Mouse (Mus musculus) intestine, embryonic 14.5 days (tissue): ENCODE results near the gene Nos1ap. TPM values are rescaled to one million over a fixed set of nuclear protein-coding genes. Genes with fewer than 3 reads are reported as not detected.
A peak's percentile ranks its signal among the peaks of the same experiment; 100 is the strongest.

Source experiments
- ATAC-seq: fragments of 200-750 bp; cut with Nextera tagmentation; replicated peaks from 2 replicates; pipeline ENCODE4 v1.8.0; 2017; ENCODE audit warnings: low read depth, moderate number of reproducible peaks, moderate TSS enrichment, moderate library complexity; ENCODE audit not compliant: low FRiP score, low TSS enrichment
- DNase-seq: peaks from one replicate; pipeline ENCODE4 v3.0.0-alpha.2; 2018; ENCODE audit warnings: low spot score
- H3K27ac ChIP-seq: fragments of 300-500 bp; sonication (generic); 2 replicates; pipeline ENCODE4 v1.5.1; 2014; ENCODE audit warnings: low read depth, mild to moderate bottlenecking, control low read depth
- H3K27me3 ChIP-seq: fragments of 300-500 bp; sonication (generic); replicated peaks from 2 replicates; pipeline ENCODE4 v1.6.1; 2014; ENCODE audit warnings: low read length, control low read depth; ENCODE audit not compliant: control insufficient read depth, insufficient read depth
- H3K36me3 ChIP-seq: fragments of 300-500 bp; sonication (generic); 2 replicates; pipeline ENCODE4 v1.6.1; 2014; ENCODE audit warnings: low read length, control low read depth; ENCODE audit not compliant: control insufficient read depth, insufficient read depth
- H3K4me1 ChIP-seq: fragments of 300-500 bp; sonication (generic); replicated peaks from 2 replicates; pipeline ENCODE4 v1.6.1; 2014; ENCODE audit warnings: low read length, control low read depth, mixed read lengths; ENCODE audit not compliant: control insufficient read depth, insufficient read depth
- H3K4me2 ChIP-seq: fragments of 300-500 bp; sonication (generic); 2 replicates; pipeline ENCODE4 v1.6.1; 2014; ENCODE audit warnings: low read length
- H3K4me3 ChIP-seq: fragments of 300-500 bp; sonication (generic); 2 replicates; pipeline ENCODE4 v1.5.1; 2014; ENCODE audit warnings: low read depth, low read length, control low read depth, mixed read lengths
- H3K9ac ChIP-seq: fragments of 300-500 bp; sonication (generic); 2 replicates; pipeline ENCODE4 v1.6.1; 2014; ENCODE audit warnings: mild to moderate bottlenecking, low read length
- H3K9me3 ChIP-seq: fragments of 300-500 bp; sonication (generic); 2 replicates; pipeline ENCODE4 v1.6.1; 2016; ENCODE audit warnings: low read length, control low read depth; ENCODE audit not compliant: control insufficient read depth
- WGBS: fragments of 180-500 bp; shearing (Covaris S2); extraction: QIAGEN DNeasy Blood & Tissue Kit; methylation state at CpG from one replicate; pipeline ENCODE4 v1.1.7; 2014; 5-methylcytosine and 5-hydroxymethylcytosine counted together
- polyA plus RNA-seq: library from polyadenylated mRNA; unstranded; fragments of >200 nt; fragmentation: Nextera tagmentation; extraction: Ambion mirVana; gene quantifications from 2 replicates; pipeline ENCODE4 v1.2.1, GENCODE M21; 2014

Nos1ap gene
- polyA plus RNA-seq, 1 experiment from 2014 or later: 12.1 TPM

- H3K4me3 ChIP-seq: no peak overlapping the region
- no peak overlapping the region for H3K27ac ChIP-seq
- H3K4me2 ChIP-seq: no peak overlapping the region
- 0 out of 2 replicates have a peak, but pooled peaks cover 6% of the 10 kb centered on the region for H3K4me1 ChIP-seq
- no peaks in the 10 kb centered on the region for H3K9me3 ChIP-seq
- 56% methylated on average over 14 of the region's 14 CpGs for WGBS
- H3K36me3 ChIP-seq: no peaks in the 10 kb centered on the region
- no peaks in the 10 kb centered on the region for H3K27me3 ChIP-seq
- peak; percentile 58 for DNase-seq
- no peak overlapping the region for H3K9ac ChIP-seq
- ATAC-seq: peak; percentile 55; the same call in 1 of the 2 replicates
Measured at GRCm38 (mm10) chr1:170392771-170393728, 196.6 kb downstream of the Nos1ap start.

- no peaks in the 10 kb centered on the region for H3K9me3 ChIP-seq
- H3K27me3 ChIP-seq: no peaks in the 10 kb centered on the region
- no peak overlapping the region for H3K27ac ChIP-seq
- WGBS: 60% methylated on average over 12 of the region's 12 CpGs
- H3K4me1 ChIP-seq: no peaks in the 10 kb centered on the region
- ATAC-seq: no peak
- DNase-seq: no peak
- no peak overlapping the region for H3K4me2 ChIP-seq
- H3K9ac ChIP-seq: no peak overlapping the region
- no peaks in the 10 kb centered on the region for H3K36me3 ChIP-seq
- H3K4me3 ChIP-seq: no peak overlapping the region
Measured at GRCm38 (mm10) chr1:170387180-170387912, 202.3 kb downstream of the Nos1ap start.

- WGBS: 91% methylated on average over 10 of the region's 10 CpGs
- Histone ChIP-seq H3K4me2 (no peak overlapping the region), H3K4me3 (no peak overlapping the region), H3K9me3 (no peaks in the 10 kb centered on the region), H3K27me3 (no peaks in the 10 kb centered on the region), H3K36me3 (no peaks in the 10 kb centered on the region), H3K9ac (no peak overlapping the region), H3K4me1 (no peaks in the 10 kb centered on the region), H3K27ac (no peak overlapping the region)
- ATAC-seq (no peak), DNase-seq (no peak)
Measured at GRCm38 (mm10) chr1:170385416-170385815, 204.2 kb downstream of the Nos1ap start.

- Histone ChIP-seq H3K4me1 (no peaks in the 10 kb centered on the region), H3K9ac (no peak overlapping the region), H3K27ac (no peak overlapping the region), H3K27me3 (no peaks in the 10 kb centered on the region), H3K4me2 (no peak overlapping the region), H3K4me3 (no peak overlapping the region), H3K36me3 (no peaks in the 10 kb centered on the region), H3K9me3 (no peaks in the 10 kb centered on the region)
- ATAC-seq (no peak), DNase-seq (no peak)
- 89% methylated on average over 7 of the region's 7 CpGs for WGBS
Measured at GRCm38 (mm10) chr1:170383530-170383929, 206.1 kb downstream of the Nos1ap start.

GRCm38 (mm10) chr1:170381457-170381856 is 208.2 kb downstream of the Nos1ap start:
- Histone ChIP-seq H3K9me3 (no peaks in the 10 kb centered on the region), H3K9ac (no peak overlapping the region), H3K4me3 (no peak overlapping the region), H3K4me1 (no peaks in the 10 kb centered on the region), H3K36me3 (no peaks in the 10 kb centered on the region), H3K27me3 (no peaks in the 10 kb centered on the region), H3K27ac (no peak overlapping the region), H3K4me2 (no peak overlapping the region)
- WGBS: 25% methylated on average over 3 of the region's 3 CpGs
- no peak for DNase-seq
- no peak for ATAC-seq

- H3K4me1 ChIP-seq: no peaks in the 10 kb centered on the region
- no peak overlapping the region for H3K4me2 ChIP-seq
- ATAC-seq: no peak
Measured at GRCm38 (mm10) chr1:170380505-170380904, 209.2 kb downstream of the Nos1ap start.

GRCm38 (mm10) chr1:170375721-170376120 is 213.9 kb downstream of the Nos1ap start:
- Histone ChIP-seq H3K27ac (no peak overlapping the region), H3K4me3 (no peak overlapping the region), H3K9me3 (no peaks in the 10 kb centered on the region), H3K27me3 (no peaks in the 10 kb centered on the region), H3K9ac (no peak overlapping the region), H3K4me1 (no peaks in the 10 kb centered on the region), H3K4me2 (no peak overlapping the region), H3K36me3 (no peaks in the 10 kb centered on the region)
- no peak for DNase-seq
- 89% methylated on average over 5 of the region's 5 CpGs for WGBS
- ATAC-seq: no peak

More at GRCm38 (mm10) chr1:170380505-170380904, 209.2 kb downstream of the Nos1ap start:
- no peak overlapping the region for H3K27ac ChIP-seq
- H3K9me3 ChIP-seq: no peaks in the 10 kb centered on the region
- no peaks in the 10 kb centered on the region for H3K36me3 ChIP-seq
- no peaks in the 10 kb centered on the region for H3K27me3 ChIP-seq
- no peak overlapping the region for H3K9ac ChIP-seq
- DNase-seq: no peak
- 63% methylated on average over 2 of the region's 2 CpGs for WGBS
- no peak overlapping the region for H3K4me3 ChIP-seq

- no peak for DNase-seq
- H3K27ac ChIP-seq: no peak overlapping the region
- no peaks in the 10 kb centered on the region for H3K27me3 ChIP-seq
- WGBS: 88% methylated on average over 2 of the region's 2 CpGs
- H3K4me2 ChIP-seq: no peak overlapping the region
- no peak overlapping the region for H3K4me3 ChIP-seq
- no peaks in the 10 kb centered on the region for H3K9me3 ChIP-seq
- ATAC-seq: no peak
- no peak overlapping the region for H3K9ac ChIP-seq
- no peaks in the 10 kb centered on the region for H3K4me1 ChIP-seq
- H3K36me3 ChIP-seq: no peaks in the 10 kb centered on the region
Measured at GRCm38 (mm10) chr1:170373750-170374149, 215.9 kb downstream of the Nos1ap start.
